Mouse (Mus musculus) neural tube, embryonic 12.5 days (tissue): ENCODE measurements around the gene Klrc2. TPM values are rescaled to one million over a fixed set of nuclear protein-coding genes. Genes with fewer than 3 reads are reported as not detected.
"Not testable (repeated sequence)": the region's sequence is repeated elsewhere in the genome, so short reads cannot be mapped to it uniquely, and the experiment has no call there.

Experiments used
- ATAC-seq: fragments of 200-750 bp; cut with Nextera tagmentation; 2 replicates; pipeline ENCODE4 v1.8.0; 2017; ENCODE audit warnings: low read depth, mild to moderate bottlenecking, moderate TSS enrichment, moderate library complexity; ENCODE audit not compliant: low FRiP score
- H3K27ac ChIP-seq: fragments of 300-500 bp; sonication (generic); 2 replicates; pipeline ENCODE4 v1.5.1; 2016
- H3K27me3 ChIP-seq: fragments of 300-500 bp; sonication (generic); replicated peaks from 2 replicates; pipeline ENCODE4 v1.6.1; 2016; ENCODE audit warnings: mild to moderate bottlenecking
- H3K36me3 ChIP-seq: fragments of 300-500 bp; sonication (generic); 2 replicates; pipeline ENCODE4 v1.6.1; 2016; ENCODE audit warnings: mild to moderate bottlenecking
- H3K4me1 ChIP-seq: fragments of 300-500 bp; sonication (generic); 2 replicates; pipeline ENCODE4 v1.6.1; 2016
- H3K4me2 ChIP-seq: fragments of 300-500 bp; sonication (generic); replicated peaks from 2 replicates; pipeline ENCODE4 v1.6.1; 2016; ENCODE audit warnings: mild to moderate bottlenecking
- H3K4me3 ChIP-seq: fragments of 300-500 bp; sonication (generic); 2 replicates; pipeline ENCODE4 v1.5.1; 2016
- H3K9ac ChIP-seq: fragments of 300-500 bp; sonication (generic); 2 replicates; pipeline ENCODE4 v1.6.1; 2016; ENCODE audit warnings: mild to moderate bottlenecking
- H3K9me3 ChIP-seq: fragments of 300-500 bp; sonication (generic); 2 replicates; pipeline ENCODE4 v1.6.1; 2016; ENCODE audit warnings: mild to moderate bottlenecking
- WGBS: fragments of 180-500 bp; shearing (Covaris S2); methylation state at CpG from one replicate; pipeline ENCODE4 v1.1.7; 2016; 5-methylcytosine and 5-hydroxymethylcytosine counted together
- microRNA-seq: library from miRNA; unstranded; fragments of <30 nt; microRNA quantifications from one replicate; pipeline ENCODE4, GENCODE M21; 2017
- polyA plus RNA-seq: library from polyadenylated mRNA; unstranded; fragments of >200 nt; fragmentation: Nextera tagmentation; extraction: Ambion mirVana; gene quantifications from 2 replicates; pipeline ENCODE4 v1.2.1, GENCODE M21; 2016

Gene Klrc2
- not detected in 2 replicates for polyA plus RNA-seq

DNA sequence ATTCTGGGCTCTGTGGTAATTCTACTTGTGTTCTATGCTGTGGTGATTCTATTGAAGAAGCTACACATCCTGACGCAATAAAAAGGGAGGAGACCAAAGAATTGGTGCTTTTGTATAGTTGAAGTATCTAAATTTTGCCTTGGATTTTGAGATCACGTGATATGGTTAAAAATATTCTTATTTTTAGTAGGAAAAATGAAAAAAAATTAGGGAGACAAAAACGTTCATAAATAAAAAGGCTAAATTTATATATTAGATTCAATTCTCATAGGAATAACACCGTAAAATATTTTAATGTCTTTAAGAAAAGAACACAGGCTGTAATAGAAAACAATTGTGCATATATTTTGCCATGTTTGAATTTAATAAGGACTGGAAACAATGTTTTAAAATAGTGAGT, at the start of gene Klrc2:
Gene Klrc2, minus strand, starts transcription at position 101 of the 400 bp plus-strand sequence.
- ATAC-seq = not testable (repeated sequence)

DNA sequence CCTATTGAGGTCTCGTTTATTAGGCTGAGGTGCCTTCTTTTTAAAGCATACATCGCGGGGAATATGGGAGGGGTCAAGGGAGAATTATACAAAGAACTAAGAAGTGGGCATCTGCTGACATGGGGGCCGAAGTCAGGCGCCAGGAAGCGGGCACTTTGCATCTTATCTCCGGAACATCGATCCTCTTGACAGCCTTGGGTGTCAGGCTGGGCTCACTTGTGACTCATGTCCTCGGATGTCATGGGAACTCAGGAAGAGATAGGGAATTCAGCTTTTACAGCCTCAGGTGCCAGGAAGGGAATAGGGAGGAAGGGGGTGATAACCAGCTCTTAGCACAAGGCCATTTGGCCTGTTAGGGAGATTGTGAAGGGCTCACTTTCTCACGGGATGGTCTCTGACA, 30.9 kb upstream of the Klrc2 start:
- WGBS = 89% methylated on average over 10 of the region's 10 CpGs
- not testable (repeated sequence) for H3K27me3 ChIP-seq, H3K9me3 ChIP-seq, ATAC-seq, H3K4me1 ChIP-seq, H3K9ac ChIP-seq, H3K4me3 ChIP-seq, H3K27ac ChIP-seq, H3K4me2 ChIP-seq, H3K36me3 ChIP-seq

More for the DNA sequence above, at the start of gene Klrc2:
- H3K27ac ChIP-seq, H3K9me3 ChIP-seq, H3K36me3 ChIP-seq, H3K9ac ChIP-seq, H3K27me3 ChIP-seq, H3K4me1 ChIP-seq, H3K4me2 ChIP-seq, H3K4me3 ChIP-seq: not testable (repeated sequence)
- WGBS = 79% methylated on average over 4 of the region's 4 CpGs

DNA sequence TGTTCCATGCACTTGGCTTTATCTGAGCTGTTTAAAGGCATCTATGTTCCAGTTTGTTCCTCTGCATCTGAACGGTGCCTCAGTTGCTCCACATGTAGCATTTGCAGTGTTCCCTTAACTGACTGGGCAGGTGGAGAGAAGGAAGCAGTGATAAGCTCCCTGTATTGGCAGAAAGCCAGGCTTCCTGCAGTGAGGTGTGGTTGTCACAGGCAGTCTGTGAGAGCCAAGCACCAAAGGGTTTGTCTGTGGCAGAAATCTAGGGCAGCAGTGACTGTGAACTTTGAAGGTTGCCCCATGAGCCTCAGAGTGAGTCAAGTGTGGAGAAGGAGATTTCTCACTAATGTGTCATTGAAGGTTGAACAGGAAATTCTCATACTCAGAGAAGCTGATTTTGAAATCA, 19.9 kb upstream of the Klrc2 start:
- Histone ChIP-seq H3K4me2 (no peak overlapping the region), H3K4me1 (no peaks in the 10 kb centered on the region), H3K9ac (no peak overlapping the region), H3K27ac (no peak overlapping the region), H3K36me3 (no peaks in the 10 kb centered on the region), H3K27me3 (no peaks in the 10 kb centered on the region), H3K9me3 (no peaks in the 10 kb centered on the region), H3K4me3 (no peak overlapping the region)
- 88% methylated on average over 1 of the region's 1 CpGs for WGBS
- ATAC-seq = no peak

DNA sequence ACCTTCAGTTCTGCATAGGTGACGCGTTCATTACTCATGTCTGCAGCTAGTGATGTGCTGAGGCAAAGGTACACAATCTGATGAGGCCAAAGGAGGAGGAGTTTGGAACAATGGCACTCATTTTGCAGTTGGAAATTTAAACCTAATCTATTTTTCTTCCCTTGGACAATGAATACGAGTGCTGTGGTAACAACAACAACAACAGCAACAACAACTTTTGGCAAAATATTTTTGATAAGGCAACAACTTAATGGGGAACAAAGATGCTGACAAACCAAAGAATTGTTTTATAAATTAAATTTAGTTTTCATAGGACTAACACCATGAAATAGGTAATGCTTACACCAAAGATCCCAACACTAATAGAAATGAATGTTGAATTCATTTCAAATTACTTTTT, 18.4 kb upstream of the Klrc2 start, which contains the start of gene Klrc1:
Gene Klrc1, minus strand, starts transcription at position 101 of the 400 bp plus-strand sequence.
- H3K27me3 ChIP-seq = no peaks in the 10 kb centered on the region
- 84% methylated on average over 3 of the region's 3 CpGs for WGBS
- no peak for ATAC-seq

DNA sequence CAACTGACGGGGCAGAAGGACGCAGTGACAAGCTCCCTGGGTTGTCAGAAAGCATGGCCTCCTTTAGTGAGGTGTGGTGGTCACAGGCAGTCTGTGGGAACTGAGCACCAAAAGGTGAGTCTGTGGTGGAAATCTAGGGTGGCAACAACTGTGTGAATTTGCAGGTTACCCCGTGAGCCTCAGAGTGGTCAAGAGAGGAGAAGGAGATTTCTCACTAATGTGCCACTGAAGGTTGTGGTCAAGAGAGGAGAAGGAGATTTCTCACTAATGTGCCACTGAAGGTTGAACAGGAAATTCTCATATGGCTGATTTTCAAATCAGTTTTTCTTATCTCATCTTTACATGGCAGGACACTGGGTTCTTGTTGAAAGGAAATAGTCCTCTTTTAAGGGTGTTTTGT, 812 bp upstream of the Klrc2 start:
- H3K9ac ChIP-seq, H3K9me3 ChIP-seq, H3K4me3 ChIP-seq, H3K4me1 ChIP-seq, ATAC-seq, H3K36me3 ChIP-seq, H3K4me2 ChIP-seq, H3K27ac ChIP-seq, H3K27me3 ChIP-seq: not testable (repeated sequence)
- no CpG with 5 or more reads among the region's 3 CpGs for WGBS

More for the DNA sequence above, 18.4 kb upstream of the Klrc2 start, which contains the start of gene Klrc1:
- H3K36me3 ChIP-seq = no peaks in the 10 kb centered on the region
- H3K4me1 ChIP-seq = no peaks in the 10 kb centered on the region
- H3K4me3 ChIP-seq = no peak within 1 kb of the TSS
- H3K9me3 ChIP-seq = no peaks in the 10 kb centered on the region
- no peak within 1 kb of the TSS for H3K27ac ChIP-seq
- no peak within 1 kb of the TSS for H3K4me2 ChIP-seq
- H3K9ac ChIP-seq = no peak within 1 kb of the TSS

DNA sequence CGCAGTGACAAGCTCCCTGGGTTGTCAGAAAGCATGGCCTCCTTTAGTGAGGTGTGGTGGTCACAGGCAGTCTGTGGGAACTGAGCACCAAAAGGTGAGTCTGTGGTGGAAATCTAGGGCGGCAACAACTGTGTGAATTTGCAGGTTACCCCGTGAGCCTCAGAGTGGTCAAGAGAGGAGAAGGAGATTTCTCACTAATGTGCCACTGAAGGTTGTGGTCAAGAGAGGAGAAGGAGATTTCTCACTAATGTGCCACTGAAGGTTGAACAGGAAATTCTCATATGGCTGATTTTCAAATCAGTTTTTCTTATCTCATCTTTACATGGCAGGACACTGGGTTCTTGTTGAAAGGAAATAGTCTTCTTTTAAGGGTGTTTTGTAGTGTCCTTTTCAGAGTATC, 16.4 kb downstream of the Klrc2 start:
- WGBS = no CpG with 5 or more reads among the region's 3 CpGs
- H3K36me3 ChIP-seq = not testable (repeated sequence)

DNA sequence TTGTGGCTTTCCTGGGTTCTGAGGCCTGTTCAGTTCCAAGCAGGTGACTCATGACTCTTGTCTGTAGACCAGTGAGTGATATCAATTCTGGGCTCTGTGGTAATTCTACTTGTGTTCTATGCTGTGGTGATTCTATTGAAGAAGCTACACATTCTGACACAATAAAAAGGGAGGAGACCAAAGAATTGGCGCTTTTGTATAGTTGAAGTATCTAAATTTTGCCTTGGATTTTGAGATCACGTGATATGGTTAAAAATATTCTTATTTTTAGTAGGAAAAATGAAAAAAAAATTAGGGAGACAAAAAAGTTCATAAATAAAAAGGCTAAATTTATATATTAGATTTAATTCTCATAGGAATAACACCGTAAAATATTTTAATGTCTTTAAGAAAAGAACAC, 17.3 kb downstream of the Klrc2 start, which contains the start of gene Klrc3:
Gene Klrc3, minus strand, starts transcription at position 101 of the 400 bp plus-strand sequence.
- not testable (repeated sequence) for H3K9me3 ChIP-seq, H3K9ac ChIP-seq, ATAC-seq, H3K27ac ChIP-seq, H3K36me3 ChIP-seq, H3K4me2 ChIP-seq, H3K4me3 ChIP-seq, H3K4me1 ChIP-seq, H3K27me3 ChIP-seq
- 85% methylated on average over 3 of the region's 3 CpGs for WGBS

More for the DNA sequence above, 16.4 kb downstream of the Klrc2 start:
- H3K27ac ChIP-seq, H3K9me3 ChIP-seq, H3K27me3 ChIP-seq, H3K4me3 ChIP-seq, H3K4me2 ChIP-seq, ATAC-seq, H3K9ac ChIP-seq, H3K4me1 ChIP-seq: not testable (repeated sequence)

DNA sequence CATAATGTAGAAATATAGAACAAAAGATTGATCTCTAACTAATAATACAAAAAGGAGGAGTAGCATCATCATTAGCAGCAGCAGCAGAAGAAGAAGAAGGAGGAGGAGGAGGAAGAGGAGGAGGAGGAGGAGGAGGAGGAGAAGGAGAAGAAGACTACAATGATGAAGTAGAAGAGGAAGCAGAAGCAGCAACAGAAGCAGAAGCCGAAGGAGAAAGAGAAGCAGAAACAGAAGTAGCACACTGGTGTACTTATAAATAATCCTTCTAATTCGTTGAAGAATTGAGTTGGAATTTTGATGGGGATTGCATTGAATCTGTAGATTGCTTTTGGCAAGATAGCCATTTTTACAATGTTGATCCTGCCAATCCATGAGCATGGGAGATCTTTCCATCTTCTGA, 29.4 kb downstream of the Klrc2 start:
- H3K9me3 ChIP-seq, ATAC-seq, H3K9ac ChIP-seq, H3K4me2 ChIP-seq, H3K4me1 ChIP-seq, H3K27me3 ChIP-seq, H3K36me3 ChIP-seq, H3K27ac ChIP-seq, H3K4me3 ChIP-seq: not testable (repeated sequence)
- 82% methylated on average over 2 of the region's 2 CpGs for WGBS

DNA sequence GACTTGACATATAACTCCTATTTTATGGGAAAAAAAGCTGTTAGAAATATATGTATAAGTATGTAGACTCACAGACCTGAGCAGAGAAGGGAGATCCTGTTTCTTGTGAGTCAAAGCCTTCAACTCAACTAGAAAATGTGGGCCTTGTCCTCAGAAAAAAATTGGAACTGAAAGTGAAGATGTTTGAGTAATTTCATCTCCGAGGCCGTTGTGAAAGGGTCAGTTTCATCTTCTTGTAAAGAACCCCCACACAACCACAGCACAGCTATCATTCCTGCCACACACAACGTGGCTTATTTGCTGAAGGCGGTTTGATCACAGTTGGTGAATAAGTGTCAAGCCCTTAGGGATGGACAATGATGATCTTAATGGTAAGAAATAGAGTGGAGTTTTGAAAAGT, 36.8 kb downstream of the Klrc2 start, which contains the start of gene Klrk1:
Gene Klrk1, minus strand, starts transcription at position 130 of the 400 bp plus-strand sequence.
- 84% methylated on average over 4 of the region's 4 CpGs for WGBS
- H3K9me3 ChIP-seq = no peaks in the 10 kb centered on the region
- H3K27me3 ChIP-seq = no peaks in the 10 kb centered on the region

DNA sequence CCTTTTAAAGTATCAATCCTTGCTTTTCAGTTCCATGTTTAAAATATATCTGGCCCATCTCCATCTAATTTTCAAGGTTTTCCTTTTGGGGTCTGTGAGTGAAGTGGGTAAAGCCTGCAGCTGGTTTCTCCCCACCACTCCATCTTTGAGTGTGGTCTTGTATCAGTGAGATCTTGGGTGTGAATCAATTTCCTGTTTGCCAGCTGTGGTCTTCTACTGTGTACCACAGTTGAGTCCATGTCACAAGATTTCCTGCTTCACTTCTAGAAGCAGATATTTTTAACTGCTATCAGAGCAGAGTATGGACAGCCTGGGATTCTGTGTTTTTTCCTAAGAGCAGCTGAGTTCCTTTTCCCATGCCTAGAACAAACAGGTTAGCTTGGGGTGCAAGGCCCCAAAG, 52.1 kb downstream of the Klrc2 start:
- Histone ChIP-seq H3K9me3 (no peaks in the 10 kb centered on the region), H3K27me3 (no peaks in the 10 kb centered on the region), H3K9ac (no peak overlapping the region), H3K27ac (no peak overlapping the region), H3K4me3 (no peak overlapping the region), H3K4me1 (no peaks in the 10 kb centered on the region), H3K4me2 (no peak overlapping the region), H3K36me3 (no peaks in the 10 kb centered on the region)
- ATAC-seq = no peak

More for the DNA sequence above, 36.8 kb downstream of the Klrc2 start, which contains the start of gene Klrk1:
- Histone ChIP-seq H3K36me3 (no peaks in the 10 kb centered on the region), H3K4me2 (no peak within 1 kb of the TSS), H3K27ac (no peak within 1 kb of the TSS), H3K9ac (no peak within 1 kb of the TSS), H3K4me1 (no peaks in the 10 kb centered on the region), H3K4me3 (no peak within 1 kb of the TSS)
- no peak for ATAC-seq

Small RNAs within 50 kb of the gene (microRNA-seq; reads per million reads assigned to microRNA genes)
- gene Mir680-1 = not detected

Other genes with a start within 250 kb of the Klrc2 start
- 2.8 TPM in 2 replicates for gene Clec1a, start 208.7 kb downstream of the Klrc2 start, polyA plus RNA-seq
- 0.05 TPM in 1 of 2 replicates, not detected in the other for gene Olr1, start 153.5 kb downstream of the Klrc2 start, polyA plus RNA-seq
- not detected in 2 replicates for gene Tmem52b, start 148.1 kb downstream of the Klrc2 start, polyA plus RNA-seq
- 115 and 119 TPM in 2 replicates for gene Gabarapl1, start 127.5 kb downstream of the Klrc2 start, polyA plus RNA-seq
- not detected in 2 replicates for gene Klre1, start 82.8 kb downstream of the Klrc2 start, polyA plus RNA-seq
- gene Klrd1, start 68.9 kb downstream of the Klrc2 start, polyA plus RNA-seq = not detected in 2 replicates
- gene Klrk1, start 36.8 kb downstream of the Klrc2 start, polyA plus RNA-seq = 0.15 and 0.34 TPM in 2 replicates
- not detected in 2 replicates for gene Klrc3, start 17.4 kb downstream of the Klrc2 start, polyA plus RNA-seq
- not detected in 2 replicates for gene Klrc1, start 18.3 kb upstream of the Klrc2 start, polyA plus RNA-seq
- gene Klri1, start 56.4 kb upstream of the Klrc2 start, polyA plus RNA-seq = not detected in 2 replicates
- gene Klri2, start 79.8 kb upstream of the Klrc2 start, polyA plus RNA-seq = not detected in 2 replicates
- not detected in 2 replicates for gene Gm156, start 123.6 kb upstream of the Klrc2 start, polyA plus RNA-seq
- gene Gm17631, start 202.0 kb upstream of the Klrc2 start, polyA plus RNA-seq = not detected in 2 replicates
- gene Klra17, start 216.0 kb upstream of the Klrc2 start, polyA plus RNA-seq = not detected in 2 replicates